Mouse (Mus musculus) adrenal gland, adult 2 months (tissue): ENCODE measurements at regions not wholly inside any gene's neighbourhood (a gene's known extent, or its start where the extent isn't known, plus 50 kb on each side); places are given as distances from the start of the nearest gene placed in this dataset.

ENCODE experiments used
- DNase-seq: peaks from one replicate; pipeline ENCODE4 v3.0.0; 2021

GRCm38 (mm10) chr8:10931266-10931665, 77.0 kb downstream of the Irs2 start:
- no peak for DNase-seq

- DNase-seq = no peak
Observed at GRCm38 (mm10) chr8:10928836-10929235, 79.4 kb downstream of the Irs2 start.

GRCm38 (mm10) chr8:10928342-10928794, 79.9 kb downstream of the Irs2 start:
- peak; percentile 66 for DNase-seq

- DNase-seq = no peak
Observed at GRCm38 (mm10) chr8:10927187-10927586, 81.1 kb downstream of the Irs2 start.

- DNase-seq = no peak
Observed at GRCm38 (mm10) chr8:10926518-10926915, 81.7 kb downstream of the Irs2 start.

GRCm38 (mm10) chr8:10925582-10926517, 82.4 kb downstream of the Irs2 start:
- no peak for DNase-seq

- peak; percentile 69 for DNase-seq
Observed at GRCm38 (mm10) chr8:10924526-10925199, 83.6 kb downstream of the Irs2 start.

GRCm38 (mm10) chr8:10924001-10924490, 84.2 kb downstream of the Irs2 start:
- no peak for DNase-seq

- no peak for DNase-seq
Observed at GRCm38 (mm10) chr8:10923071-10924000, 84.9 kb downstream of the Irs2 start.

GRCm38 (mm10) chr8:10922209-10923030, 85.8 kb downstream of the Irs2 start:
- no peak for DNase-seq

- no peak for DNase-seq
Observed at GRCm38 (mm10) chr8:10921439-10922191, 86.6 kb downstream of the Irs2 start.

- peak; percentile 63 for DNase-seq
Observed at GRCm38 (mm10) chr8:10919620-10920019, 88.6 kb downstream of the Irs2 start.

GRCm38 (mm10) chr8:10918403-10919035, 89.7 kb downstream of the Irs2 start:
- DNase-seq = no peak

- no peak for DNase-seq
Observed at GRCm38 (mm10) chr8:10914616-10915015, 93.6 kb downstream of the Irs2 start.

- DNase-seq = no peak
Observed at GRCm38 (mm10) chr8:10912436-10912835, 95.8 kb downstream of the Irs2 start.

- peak; percentile 56 for DNase-seq
Observed at GRCm38 (mm10) chr8:10911371-10911770, 96.9 kb downstream of the Irs2 start.

- no peak for DNase-seq
Observed at GRCm38 (mm10) chr8:10910954-10911353, 97.3 kb downstream of the Irs2 start.

GRCm38 (mm10) chr8:10910244-10910872, 97.9 kb downstream of the Irs2 start:
- DNase-seq = no peak

GRCm38 (mm10) chr8:10909155-10909554, 99.1 kb downstream of the Irs2 start:
- DNase-seq = no peak
